Mouse (Mus musculus): ENCODE data around the gene Gm21663. TPM values are rescaled to one million over a fixed set of nuclear protein-coding genes. Genes with fewer than 3 reads are reported as not detected.
"Not testable (repeated sequence)": the region's sequence is repeated elsewhere in the genome, so short reads cannot be mapped to it uniquely, and the experiment has no call there.

Gene Gm21663
- polyA plus RNA-seq (2012; rRNA removed) (not detected in 2 replicates), polyA plus RNA-seq (2014; fragmentation: Nextera tagmentation; extraction: Ambion mirVana) (not detected in 2 replicates)

DNA sequence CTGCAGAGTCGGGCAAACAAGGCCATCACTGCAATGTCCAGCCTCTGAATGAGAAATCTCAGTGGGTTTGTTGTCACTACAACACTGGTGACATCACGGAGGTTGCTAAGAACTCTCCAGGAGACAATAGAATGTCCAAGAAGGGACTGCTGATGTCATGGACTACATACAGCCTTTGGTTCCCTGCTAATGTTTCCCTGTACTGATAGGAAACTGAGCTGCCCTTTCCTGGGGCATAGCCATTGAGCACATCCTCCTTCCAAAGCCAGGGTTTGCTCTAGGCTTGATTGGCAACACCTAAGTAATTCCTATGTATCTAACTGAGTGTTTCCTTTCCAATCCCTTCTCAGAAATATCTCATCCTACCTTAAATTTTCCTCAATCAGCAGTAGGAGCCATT is at the start of gene Gm21663:
TSS of gene Gm21663 (minus strand) at position 101 of the 400 bp plus-strand sequence.
- H3K4me2 ChIP-seq (ENCODE audit: low read depth); H3K27ac ChIP-seq; H3K9me3 ChIP-seq (ENCODE audit: control insufficient read depth, low read length); H3K4me3 ChIP-seq (ENCODE audit: insufficient read depth in 1 of 2, low read depth in 2 of 2, low read length in 2 of 2); H3K4me1 ChIP-seq (replicated peaks; ENCODE audit: control insufficient read depth in 2 of 2, insufficient read depth in 2 of 2, low read length in 1 of 2); ATAC-seq (ENCODE audit: insufficient read depth); H3K27me3 ChIP-seq (ENCODE audit: control insufficient read depth, insufficient read depth, low read length); H3K9ac ChIP-seq (replicated peaks); DNase-seq (ENCODE audit: low read depth in 3 of 3, low spot score in 3 of 3); H3K36me3 ChIP-seq (replicated peaks; ENCODE audit: control insufficient read depth, insufficient read depth, low read depth): not testable (repeated sequence)
- 31% methylated on average over 2 of the region's 2 CpGs for WGBS (ENCODE audit: insufficient replicate concordance)

DNA sequence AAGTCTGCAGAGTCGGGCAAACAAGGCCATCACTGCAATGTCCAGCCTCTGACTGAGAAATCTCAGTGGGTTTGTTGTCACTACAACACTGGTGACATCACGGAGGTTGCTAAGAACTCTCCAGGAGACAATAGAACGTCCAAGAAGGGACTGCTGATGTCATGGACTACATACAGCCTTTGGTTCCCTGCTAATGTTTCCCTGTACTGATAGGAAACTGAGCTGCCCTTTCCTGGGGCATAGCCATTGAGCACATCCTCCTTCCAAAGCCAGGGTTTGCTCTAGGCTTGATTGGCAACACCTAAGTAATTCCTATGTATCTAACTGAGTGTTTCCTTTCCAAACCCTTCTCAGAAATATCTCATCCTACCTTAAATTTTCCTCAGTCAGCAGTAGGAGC is 46.4 kb upstream of the Gm21663 start, which contains the start of gene Gm21698:
TSS of gene Gm21698 (minus strand) at position 101 of the 400 bp plus-strand sequence.
- H3K36me3 ChIP-seq (replicated peaks; ENCODE audit: control insufficient read depth, insufficient read depth, low read depth); H3K9me3 ChIP-seq (ENCODE audit: control insufficient read depth, low read length); ATAC-seq (ENCODE audit: insufficient read depth); H3K27me3 ChIP-seq (ENCODE audit: control insufficient read depth, insufficient read depth, low read length); H3K4me1 ChIP-seq (replicated peaks; ENCODE audit: control insufficient read depth in 2 of 2, insufficient read depth in 2 of 2, low read length in 1 of 2); H3K27ac ChIP-seq; H3K4me3 ChIP-seq (ENCODE audit: insufficient read depth in 1 of 2, low read depth in 2 of 2, low read length in 2 of 2); H3K4me2 ChIP-seq (ENCODE audit: low read depth); DNase-seq (ENCODE audit: low read depth in 3 of 3, low spot score in 3 of 3); H3K9ac ChIP-seq (replicated peaks): not testable (repeated sequence)
- WGBS (ENCODE audit: insufficient replicate concordance) = no CpG with 5 or more reads among the region's 3 CpGs

DNA sequence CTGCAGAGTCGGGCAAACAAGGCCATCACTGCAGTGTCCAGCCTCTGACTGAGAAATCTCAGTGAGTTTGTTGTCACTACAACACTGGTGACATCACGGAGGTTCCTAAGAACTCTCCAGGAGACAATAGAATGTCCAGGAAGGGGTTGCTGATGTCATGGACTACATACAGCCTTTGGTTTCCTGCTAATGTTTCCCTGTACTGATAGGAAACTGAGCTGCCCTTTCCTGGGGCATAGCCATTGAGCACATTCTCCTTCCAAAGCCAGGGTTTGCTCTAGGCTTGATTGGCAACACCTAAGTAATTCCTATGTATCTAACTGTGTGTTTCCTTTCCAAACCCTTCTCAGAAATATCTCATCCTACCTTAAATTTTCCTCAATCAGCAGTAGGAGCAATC is 30.4 kb upstream of the Gm21663 start, which contains the start of gene Gm21680:
TSS of gene Gm21680 (minus strand) at position 101 of the 400 bp plus-strand sequence.
- DNase-seq (ENCODE audit: low read depth in 3 of 3, low spot score in 3 of 3) = not testable (repeated sequence)
- WGBS (ENCODE audit: insufficient replicate concordance) = no CpG with 5 or more reads among the region's 2 CpGs

DNA sequence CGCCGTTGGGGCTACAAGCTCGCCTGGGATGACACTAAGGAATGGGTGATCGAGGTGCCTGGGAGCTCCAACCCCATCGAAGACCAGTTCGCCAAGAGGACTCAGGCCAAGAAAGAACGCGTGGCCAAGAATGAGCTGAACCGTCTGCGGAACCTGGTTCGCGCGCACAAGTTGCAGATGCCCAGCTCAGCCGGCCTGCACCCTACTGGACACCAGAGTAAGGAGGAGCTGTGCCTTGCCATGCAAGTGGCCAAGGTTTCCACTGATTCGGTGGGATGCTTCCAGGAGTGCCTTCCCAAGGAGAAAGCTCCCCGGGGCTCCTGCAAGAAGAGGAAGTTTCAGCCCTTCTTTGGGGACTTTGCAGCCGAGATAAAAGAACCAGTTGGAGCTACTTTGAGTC is 14.9 kb upstream of the Gm21663 start:
- H3K9ac ChIP-seq (replicated peaks); H3K4me2 ChIP-seq (ENCODE audit: low read depth); H3K36me3 ChIP-seq (replicated peaks; ENCODE audit: control insufficient read depth, insufficient read depth, low read depth); ATAC-seq (ENCODE audit: insufficient read depth); H3K9me3 ChIP-seq (ENCODE audit: control insufficient read depth, low read length); H3K4me1 ChIP-seq (replicated peaks; ENCODE audit: control insufficient read depth in 2 of 2, insufficient read depth in 2 of 2, low read length in 1 of 2); DNase-seq (ENCODE audit: low read depth in 3 of 3, low spot score in 3 of 3); H3K4me3 ChIP-seq (ENCODE audit: insufficient read depth in 1 of 2, low read depth in 2 of 2, low read length in 2 of 2); H3K27ac ChIP-seq; H3K27me3 ChIP-seq (ENCODE audit: control insufficient read depth, insufficient read depth, low read length): not testable (repeated sequence)
- WGBS (ENCODE audit: insufficient replicate concordance) = 41% methylated on average over 16 of the region's 17 CpGs

More for the DNA sequence above, 30.4 kb upstream of the Gm21663 start, which contains the start of gene Gm21680:
- H3K36me3 ChIP-seq (replicated peaks; ENCODE audit: control insufficient read depth, insufficient read depth, low read depth); H3K27me3 ChIP-seq (ENCODE audit: control insufficient read depth, insufficient read depth, low read length); H3K4me1 ChIP-seq (replicated peaks; ENCODE audit: control insufficient read depth in 2 of 2, insufficient read depth in 2 of 2, low read length in 1 of 2); H3K27ac ChIP-seq; H3K9me3 ChIP-seq (ENCODE audit: control insufficient read depth, low read length); H3K4me2 ChIP-seq (ENCODE audit: low read depth); H3K9ac ChIP-seq (replicated peaks); H3K4me3 ChIP-seq (ENCODE audit: insufficient read depth in 1 of 2, low read depth in 2 of 2, low read length in 2 of 2); ATAC-seq (ENCODE audit: insufficient read depth): not testable (repeated sequence)

DNA sequence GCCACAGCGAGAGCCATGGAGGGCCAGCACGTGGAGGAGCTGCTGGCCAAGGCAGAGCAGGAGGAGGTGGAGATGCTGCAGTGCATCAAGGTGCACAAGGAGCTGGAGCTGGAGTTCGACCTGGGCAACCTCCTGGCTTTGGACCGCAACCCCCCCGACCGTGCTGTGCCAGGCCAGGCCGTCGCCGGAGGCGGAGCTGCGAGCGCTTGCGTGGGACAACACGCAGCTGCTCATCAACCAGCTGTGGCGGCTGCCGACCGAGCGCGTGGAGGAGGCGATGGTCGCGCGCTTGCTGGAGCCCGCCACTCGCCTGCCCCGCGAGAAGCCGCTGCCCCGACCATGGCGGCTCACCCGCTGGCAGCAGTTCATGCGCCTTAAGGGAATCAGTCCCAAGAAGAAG is 14.4 kb upstream of the Gm21663 start:
- not testable (repeated sequence) for H3K4me3 ChIP-seq (ENCODE audit: insufficient read depth in 1 of 2, low read depth in 2 of 2, low read length in 2 of 2); H3K27me3 ChIP-seq (ENCODE audit: control insufficient read depth, insufficient read depth, low read length); H3K9ac ChIP-seq (replicated peaks); H3K4me1 ChIP-seq (replicated peaks; ENCODE audit: control insufficient read depth in 2 of 2, insufficient read depth in 2 of 2, low read length in 1 of 2); ATAC-seq (ENCODE audit: insufficient read depth); H3K9me3 ChIP-seq (ENCODE audit: control insufficient read depth, low read length); H3K4me2 ChIP-seq (ENCODE audit: low read depth); H3K27ac ChIP-seq; H3K36me3 ChIP-seq (replicated peaks; ENCODE audit: control insufficient read depth, insufficient read depth, low read depth); DNase-seq (ENCODE audit: low read depth in 3 of 3, low spot score in 3 of 3)
- 20% methylated on average over 31 of the region's 32 CpGs for WGBS (ENCODE audit: insufficient replicate concordance)

DNA sequence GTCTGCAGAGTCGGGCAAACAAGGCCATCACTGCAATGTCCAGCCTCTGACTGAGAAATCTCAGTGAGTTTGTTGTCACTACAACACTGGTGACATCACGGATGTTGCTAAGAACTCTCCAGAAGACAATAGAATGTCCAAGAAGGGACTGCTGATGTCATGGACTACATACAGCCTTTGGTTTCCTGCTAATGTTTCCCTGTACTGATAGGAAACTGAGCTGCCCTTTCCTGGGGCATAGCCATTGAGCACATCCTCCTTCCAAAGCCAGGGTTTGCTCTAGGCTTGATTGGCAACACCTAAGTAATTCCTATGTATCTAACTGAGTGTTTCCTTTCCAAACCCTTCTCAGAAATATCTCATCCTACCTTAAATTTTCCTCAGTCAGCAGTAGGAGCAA is 12.1 kb upstream of the Gm21663 start, which contains the start of gene Gm21671:
TSS of gene Gm21671 (minus strand) at position 101 of the 400 bp plus-strand sequence.
- WGBS (ENCODE audit: insufficient replicate concordance) = 45% methylated on average over 2 of the region's 2 CpGs
- not testable (repeated sequence) for H3K4me3 ChIP-seq (ENCODE audit: insufficient read depth in 1 of 2, low read depth in 2 of 2, low read length in 2 of 2); H3K27ac ChIP-seq; DNase-seq (ENCODE audit: low read depth in 3 of 3, low spot score in 3 of 3); H3K4me1 ChIP-seq (replicated peaks; ENCODE audit: control insufficient read depth in 2 of 2, insufficient read depth in 2 of 2, low read length in 1 of 2); H3K9me3 ChIP-seq (ENCODE audit: control insufficient read depth, low read length); H3K4me2 ChIP-seq (ENCODE audit: low read depth); H3K36me3 ChIP-seq (replicated peaks; ENCODE audit: control insufficient read depth, insufficient read depth, low read depth); H3K9ac ChIP-seq (replicated peaks); H3K27me3 ChIP-seq (ENCODE audit: control insufficient read depth, insufficient read depth, low read length); ATAC-seq (ENCODE audit: insufficient read depth)

DNA sequence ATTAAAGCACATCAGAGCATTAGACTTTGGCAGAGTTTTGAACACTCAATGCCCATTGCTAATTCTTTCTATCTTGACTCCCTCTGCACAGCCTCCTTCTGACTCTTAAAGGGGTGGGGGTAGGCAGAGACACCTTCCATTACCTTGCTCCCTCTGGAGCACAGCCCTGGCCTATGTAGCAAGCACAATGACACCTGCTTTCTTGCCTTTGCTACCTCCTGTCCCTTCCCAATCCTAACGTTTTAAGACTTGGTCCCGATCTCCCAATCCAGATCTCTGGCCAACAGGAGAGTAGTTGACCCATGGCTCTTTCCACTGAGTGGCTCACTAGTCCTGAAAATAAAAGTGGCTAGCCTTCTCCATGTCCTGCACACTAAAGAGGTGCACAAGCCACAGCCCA is 3.2 kb upstream of the Gm21663 start:
- H3K4me3 ChIP-seq (ENCODE audit: insufficient read depth in 1 of 2, low read depth in 2 of 2, low read length in 2 of 2); ATAC-seq (ENCODE audit: insufficient read depth); H3K4me1 ChIP-seq (replicated peaks; ENCODE audit: control insufficient read depth in 2 of 2, insufficient read depth in 2 of 2, low read length in 1 of 2); H3K27ac ChIP-seq; H3K27me3 ChIP-seq (ENCODE audit: control insufficient read depth, insufficient read depth, low read length); H3K9ac ChIP-seq (replicated peaks); DNase-seq (ENCODE audit: low read depth in 3 of 3, low spot score in 3 of 3); H3K9me3 ChIP-seq (ENCODE audit: control insufficient read depth, low read length); H3K36me3 ChIP-seq (replicated peaks; ENCODE audit: control insufficient read depth, insufficient read depth, low read depth); H3K4me2 ChIP-seq (ENCODE audit: low read depth): not testable (repeated sequence)
- 52% methylated on average over 2 of the region's 2 CpGs for WGBS (ENCODE audit: insufficient replicate concordance)
